Mouse (Mus musculus) liver, embryonic 15.5 days (tissue): Measurements from ENCODE around the gene Fgf10. TPM values are rescaled to one million over a fixed set of nuclear protein-coding genes. Genes with fewer than 3 reads are reported as not detected.

Experiments used
- ATAC-seq: fragments of 200-750 bp; cut with Nextera tagmentation; 2 replicates; pipeline ENCODE4 v1.8.0; 2017; ENCODE audit warnings: moderate number of reproducible peaks, mild to moderate bottlenecking, moderate library complexity; ENCODE audit not compliant: insufficient read depth
- H3K27ac ChIP-seq: fragments of 300-500 bp; sonication (generic); replicated peaks from 2 replicates; pipeline ENCODE4 v1.5.1; 2015; ENCODE audit warnings: mild to moderate bottlenecking, inconsistent platforms
- H3K27me3 ChIP-seq: fragments of 300-500 bp; sonication (generic); 2 replicates; pipeline ENCODE4 v1.6.1; 2015; ENCODE audit warnings: mild to moderate bottlenecking, inconsistent platforms
- H3K36me3 ChIP-seq: fragments of 300-500 bp; sonication (generic); replicated peaks from 2 replicates; pipeline ENCODE4 v1.6.1; 2015; ENCODE audit warnings: moderate library complexity, mild to moderate bottlenecking, inconsistent platforms
- H3K4me1 ChIP-seq: fragments of 300-500 bp; sonication (generic); replicated peaks from 2 replicates; pipeline ENCODE4 v1.6.1; 2015; ENCODE audit warnings: inconsistent platforms
- H3K4me2 ChIP-seq: fragments of 300-500 bp; sonication (generic); 2 replicates; pipeline ENCODE4 v1.6.1; 2015; ENCODE audit warnings: moderate library complexity, mild to moderate bottlenecking, inconsistent platforms
- H3K4me3 ChIP-seq: fragments of 300-500 bp; sonication (generic); replicated peaks from 2 replicates; pipeline ENCODE4 v1.5.1; 2015; ENCODE audit warnings: mild to moderate bottlenecking, inconsistent platforms
- H3K9ac ChIP-seq: fragments of 300-500 bp; sonication (generic); 2 replicates; pipeline ENCODE4 v1.6.1; 2015; ENCODE audit warnings: moderate library complexity, mild to moderate bottlenecking, inconsistent platforms
- H3K9me3 ChIP-seq: fragments of 300-500 bp; sonication (generic); replicated peaks from 2 replicates; pipeline ENCODE4 v1.6.1; 2016; ENCODE audit warnings: inconsistent platforms
- WGBS: fragments of 180-500 bp; shearing (Covaris S2); methylation state at CpG from one replicate; pipeline ENCODE4 v1.1.7; 2015; ENCODE audit warnings: mixed read lengths; ENCODE audit not compliant: insufficient replicate concordance; 5-methylcytosine and 5-hydroxymethylcytosine counted together
- polyA plus RNA-seq: library from polyadenylated mRNA; unstranded; fragments of >200 nt; fragmentation: Nextera tagmentation; extraction: Ambion mirVana; gene quantifications from 2 replicates; pipeline ENCODE4 v1.2.1, GENCODE M21; 2015

Fgf10 gene
- 0.07 and 0.13 TPM in 2 replicates for polyA plus RNA-seq

- no peaks in the 10 kb centered on the region for H3K9me3 ChIP-seq
- H3K9ac ChIP-seq, result no peak within 1 kb of the TSS
- no peaks in the 10 kb centered on the region for H3K4me1 ChIP-seq
- no peaks in the 10 kb centered on the region for H3K27me3 ChIP-seq
- WGBS, result 71% methylated on average over 7 of the region's 7 CpGs
- H3K36me3 ChIP-seq, result no peaks in the 10 kb centered on the region
- no peak for ATAC-seq
- H3K27ac ChIP-seq, result no peak within 1 kb of the TSS
- no peak within 1 kb of the TSS for H3K4me3 ChIP-seq
- H3K4me2 ChIP-seq, result no peak within 1 kb of the TSS
Observed at GRCm38 (mm10) chr13:118669491-118669890, at the start of gene Fgf10. Gene Fgf10, plus strand, starts transcription at chr13:118669791.

- 14% methylated on average over 3 of the region's 3 CpGs for WGBS
- H3K27me3 ChIP-seq, result no peaks in the 10 kb centered on the region
- no peak overlapping the region for H3K4me2 ChIP-seq
- H3K4me3 ChIP-seq, result no peak overlapping the region
- no peaks in the 10 kb centered on the region for H3K9me3 ChIP-seq
- no peaks in the 10 kb centered on the region for H3K36me3 ChIP-seq
- peak; percentile 96 for ATAC-seq
- peaks cover 6% of the 10 kb centered on the region; the same call in 1 of the 2 replicates for H3K4me1 ChIP-seq
- no peak overlapping the region for H3K9ac ChIP-seq
- peak overlapping the region; percentile 48; the same call in 1 of the 2 replicates for H3K27ac ChIP-seq
Observed at GRCm38 (mm10) chr13:118629661-118630428, 39.7 kb upstream of the Fgf10 start.

- Histone ChIP-seq H3K36me3 (no peaks in the 10 kb centered on the region), H3K4me1 (peaks cover 6% of the 10 kb centered on the region; the same call in 1 of the 2 replicates), H3K4me3 (no peak overlapping the region), H3K27me3 (no peaks in the 10 kb centered on the region), H3K4me2 (no peak overlapping the region), H3K9ac (no peak overlapping the region), H3K27ac (no peak overlapping the region), H3K9me3 (no peaks in the 10 kb centered on the region)
- WGBS, result 24% methylated on average over 2 of the region's 2 CpGs
- peak; percentile 28; the same call in 1 of the 2 replicates for ATAC-seq
Observed at GRCm38 (mm10) chr13:118631500-118631899, 38.1 kb upstream of the Fgf10 start.

- ATAC-seq, result no peak
- 0 out of 2 replicates have a peak, but pooled peaks cover 6% of the 10 kb centered on the region for H3K4me1 ChIP-seq
Observed at GRCm38 (mm10) chr13:118636047-118636446, 33.5 kb upstream of the Fgf10 start.

GRCm38 (mm10) chr13:118642585-118642984, 27.0 kb upstream of the Fgf10 start:
- Histone ChIP-seq H3K9me3 (no peaks in the 10 kb centered on the region), H3K4me2 (no peak overlapping the region), H3K4me1 (no peaks in the 10 kb centered on the region), H3K27me3 (no peaks in the 10 kb centered on the region), H3K27ac (no peak overlapping the region), H3K9ac (no peak overlapping the region), H3K36me3 (no peaks in the 10 kb centered on the region), H3K4me3 (no peak overlapping the region)
- no peak for ATAC-seq
- 64% methylated on average over 3 of the region's 3 CpGs for WGBS

More at GRCm38 (mm10) chr13:118636047-118636446, 33.5 kb upstream of the Fgf10 start:
- WGBS, result 74% methylated on average over 5 of the region's 5 CpGs
- H3K9me3 ChIP-seq, result no peaks in the 10 kb centered on the region
- H3K36me3 ChIP-seq, result no peaks in the 10 kb centered on the region
- no peak overlapping the region for H3K27ac ChIP-seq
- H3K27me3 ChIP-seq, result no peaks in the 10 kb centered on the region
- H3K9ac ChIP-seq, result no peak overlapping the region
- H3K4me2 ChIP-seq, result no peak overlapping the region
- no peak overlapping the region for H3K4me3 ChIP-seq

- WGBS, result 61% methylated on average over 6 of the region's 6 CpGs
- Histone ChIP-seq H3K27ac (no peak overlapping the region), H3K27me3 (no peaks in the 10 kb centered on the region), H3K9ac (no peak overlapping the region), H3K4me3 (no peak overlapping the region), H3K4me2 (no peak overlapping the region), H3K9me3 (no peaks in the 10 kb centered on the region), H3K4me1 (no peaks in the 10 kb centered on the region), H3K36me3 (no peaks in the 10 kb centered on the region)
- no peak for ATAC-seq
Observed at GRCm38 (mm10) chr13:118643138-118643537, 26.5 kb upstream of the Fgf10 start.

- Histone ChIP-seq H3K9ac (no peak overlapping the region), H3K27ac (no peak overlapping the region), H3K27me3 (no peaks in the 10 kb centered on the region), H3K4me3 (no peak overlapping the region), H3K4me2 (no peak overlapping the region), H3K9me3 (no peaks in the 10 kb centered on the region), H3K4me1 (no peaks in the 10 kb centered on the region), H3K36me3 (no peaks in the 10 kb centered on the region)
- ATAC-seq, result no peak
- 64% methylated on average over 5 of the region's 5 CpGs for WGBS
Observed at GRCm38 (mm10) chr13:118656991-118657390, 12.6 kb upstream of the Fgf10 start.

GRCm38 (mm10) chr13:118658031-118658430, 11.6 kb upstream of the Fgf10 start:
- Histone ChIP-seq H3K9me3 (no peaks in the 10 kb centered on the region), H3K36me3 (no peaks in the 10 kb centered on the region), H3K27ac (no peak overlapping the region), H3K4me2 (no peak overlapping the region), H3K9ac (no peak overlapping the region), H3K27me3 (no peaks in the 10 kb centered on the region), H3K4me1 (no peaks in the 10 kb centered on the region), H3K4me3 (no peak overlapping the region)
- no peak for ATAC-seq
- 65% methylated on average over 2 of the region's 2 CpGs for WGBS

GRCm38 (mm10) chr13:118658608-118659326, 10.8 kb upstream of the Fgf10 start:
- Histone ChIP-seq H3K27me3 (no peaks in the 10 kb centered on the region), H3K4me1 (no peaks in the 10 kb centered on the region), H3K36me3 (no peaks in the 10 kb centered on the region), H3K4me3 (no peak overlapping the region), H3K9ac (no peak overlapping the region), H3K4me2 (no peak overlapping the region), H3K9me3 (no peaks in the 10 kb centered on the region), H3K27ac (no peak overlapping the region)
- 68% methylated on average over 7 of the region's 7 CpGs for WGBS
- no peak for ATAC-seq

GRCm38 (mm10) chr13:118661664-118662063, 7.9 kb upstream of the Fgf10 start:
- Histone ChIP-seq H3K36me3 (no peaks in the 10 kb centered on the region), H3K4me3 (no peak overlapping the region), H3K4me1 (no peaks in the 10 kb centered on the region), H3K4me2 (no peak overlapping the region), H3K9me3 (no peaks in the 10 kb centered on the region), H3K27me3 (no peaks in the 10 kb centered on the region), H3K9ac (no peak overlapping the region), H3K27ac (no peak overlapping the region)
- WGBS, result 39% methylated on average over 3 of the region's 3 CpGs
- ATAC-seq, result no peak

GRCm38 (mm10) chr13:118664901-118665300, 4.7 kb upstream of the Fgf10 start:
- H3K4me1 ChIP-seq, result no peaks in the 10 kb centered on the region
- no peak for ATAC-seq
- H3K4me2 ChIP-seq, result no peak overlapping the region
- no peak overlapping the region for H3K4me3 ChIP-seq
- H3K9ac ChIP-seq, result no peak overlapping the region
- H3K36me3 ChIP-seq, result no peaks in the 10 kb centered on the region
- WGBS, result 36% methylated on average over 2 of the region's 2 CpGs
- no peaks in the 10 kb centered on the region for H3K9me3 ChIP-seq
- H3K27me3 ChIP-seq, result no peaks in the 10 kb centered on the region
- H3K27ac ChIP-seq, result no peak overlapping the region
